Mouse (Mus musculus) gastrocnemius, adult 8-10 months (tissue): ENCODE results near the gene Hyal3. TPM values are rescaled to one million over a fixed set of nuclear protein-coding genes. Genes with fewer than 3 reads are reported as not detected.

Experiments used
- DNase-seq, 2 experiments: peaks; one replicate each; pipeline ENCODE4 v3.0.0; 2022; ENCODE audit warnings: low spot score in 2 of 2
- total RNA-seq, 4 experiments: library from RNA; stranded (reverse); gene quantifications; 2 replicates each; pipeline ENCODE4 v1.2.4; 2022

The Hyal3 gene
- total RNA-seq, 4 experiments from 2014 or later = 0.24 to 0.56 TPM; not detected in 2

- no peak for DNase-seq
Observed at GRCm38 (mm10) chr9:107633661-107634405, 53.2 kb downstream of the Hyal3 start.

DNA sequence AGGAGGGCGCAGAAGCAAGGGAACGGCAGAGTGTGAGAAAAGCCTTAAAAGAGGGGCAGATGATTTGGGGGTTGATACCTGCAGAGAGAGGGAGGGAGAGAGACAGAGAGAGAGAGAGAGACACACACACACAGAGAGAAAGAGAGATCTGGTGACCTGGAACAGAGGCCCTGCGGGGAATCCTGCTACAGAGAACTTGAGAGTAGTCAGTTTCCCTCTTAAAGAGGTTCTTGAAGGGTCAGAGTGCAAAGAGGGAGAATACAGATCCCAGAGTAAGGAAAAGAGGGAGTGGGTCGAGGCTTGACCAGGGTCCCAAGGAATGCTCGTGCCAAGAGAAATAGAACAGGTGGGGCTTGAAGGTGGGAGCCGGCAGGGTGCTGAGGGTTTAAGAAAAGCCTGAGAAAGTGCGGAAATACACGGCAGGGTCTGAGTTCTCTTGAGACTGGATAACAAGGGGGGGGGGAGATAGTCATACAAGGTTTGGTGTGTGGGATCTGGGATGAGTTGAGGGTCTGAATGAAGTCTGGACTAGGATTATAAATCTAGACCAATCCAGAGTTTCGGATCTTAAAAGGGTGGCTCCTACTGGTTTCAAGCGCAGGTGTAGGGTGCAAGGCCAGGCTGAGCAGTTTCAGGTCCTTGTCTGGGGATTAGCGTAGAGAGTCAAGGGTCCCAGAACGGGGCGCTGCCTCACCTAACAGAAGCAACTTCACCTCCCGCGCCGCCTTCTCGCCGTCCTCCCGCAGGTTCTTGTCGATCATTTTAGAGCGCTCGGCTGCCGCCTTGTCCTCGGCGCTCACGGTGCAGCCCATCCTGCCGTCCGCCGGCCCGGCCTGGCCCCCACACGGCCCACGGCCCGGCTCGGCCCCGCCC lies 54.0 kb downstream of the Hyal3 start:
- no peak for DNase-seq

GRCm38 (mm10) chr9:107635279-107636028 lies 54.8 kb downstream of the Hyal3 start, which contains the start of gene Gnai2:
TSS of gene Gnai2 (minus strand) at chr9:107635367.
- DNase-seq = peak; percentile 94 to 96

Other genes starting within 250 kb of the Hyal3 start
- 10 to 100 TPM in 3 of 4 experiments, 1 to 10 TPM in 1; 9.6 to 16.3 (median 11.7) TPM for gene Hemk1, start 242.5 kb upstream of the Hyal3 start, total RNA-seq
- 10 to 100 TPM; 29.0 to 53.2 (median 38.4) TPM for gene 6430571L13Rik, start 240.2 kb upstream of the Hyal3 start, total RNA-seq
- under 1 TPM; 0.15 to 0.65 (median 0.41) TPM for gene Cacna2d2, start 181.2 kb upstream of the Hyal3 start, total RNA-seq
- 10 to 100 TPM; 15.4 to 19.0 (median 16.6) TPM for gene Tmem115, start 46.9 kb upstream of the Hyal3 start, total RNA-seq
- gene Cyb561d2, start 38.6 kb upstream of the Hyal3 start, total RNA-seq = 1 to 10 TPM; 3.5 to 4.9 (median 4.2) TPM
- 10 to 100 TPM; 10.4 to 13.4 (median 11.0) TPM for gene Nprl2, start 38.6 kb upstream of the Hyal3 start, total RNA-seq
- under 1 TPM in 1 of 4 experiments, not detected in 3; 0.22 TPM for gene Zmynd10, start 33.5 kb upstream of the Hyal3 start, total RNA-seq
- 10 to 100 TPM in 3 of 4 experiments, 1 to 10 TPM in 1; 9.3 to 14.4 (median 11.9) TPM for gene Rassf1, start 29.3 kb upstream of the Hyal3 start, total RNA-seq
- 10 to 100 TPM; 44.6 to 54.5 (median 46.9) TPM for gene Tusc2, start 17.6 kb upstream of the Hyal3 start, total RNA-seq
- 10 to 100 TPM; 12.7 to 18.6 (median 16.7) TPM for gene Hyal2, start 12.9 kb upstream of the Hyal3 start, total RNA-seq
- gene Hyal1, start 3.9 kb upstream of the Hyal3 start, total RNA-seq = 1 to 10 TPM; 1.4 to 2.7 (median 1.9) TPM
- gene Naa80, start 1.9 kb upstream of the Hyal3 start, total RNA-seq = 10 to 100 TPM; 12.1 to 16.8 (median 15.5) TPM
- 10 to 100 TPM; 51.3 to 56.2 (median 54.0) TPM for gene Ifrd2, start 6.8 kb downstream of the Hyal3 start, total RNA-seq
- gene Sema3b, start 28.4 kb downstream of the Hyal3 start, total RNA-seq = 10 to 100 TPM in 2 of 4 experiments, 1 to 10 TPM in 2; 8.7 to 12.4 (median 10.1) TPM
- 10 to 100 TPM; 62.4 to 78.5 (median 71.2) TPM for gene Gnai2, start 54.5 kb downstream of the Hyal3 start, total RNA-seq
- 10 to 100 TPM; 37.4 to 49.3 (median 45.9) TPM for gene Slc38a3, start 88.7 kb downstream of the Hyal3 start, total RNA-seq
- not detected for gene Gnat1, start 98.9 kb downstream of the Hyal3 start, total RNA-seq
- 1 to 10 TPM; 3.3 to 4.6 (median 4.3) TPM for gene Sema3f, start 129.7 kb downstream of the Hyal3 start, total RNA-seq
- gene Rbm5, start 190.2 kb downstream of the Hyal3 start, total RNA-seq = 10 to 100 TPM; 21.0 to 34.8 (median 26.8) TPM